Mouse (Mus musculus): Measurements from ENCODE around the gene Cux1.

GRCm38 (mm10) chr5:136488223-136488622 lies 79.1 kb downstream of the Cux1 start:
- TF ChIP-seq EP300 (IDR thresholded peaks at IDR 0.05; ENCODE audit: insufficient read depth, low read depth, low read length): no peak
- no peak for TF ChIP-seq CTCF (IDR thresholded peaks at IDR 0.05)
- no peak for TF ChIP-seq POLR2A (IDR thresholded peaks at IDR 0.05; ENCODE audit: insufficient read depth, low read depth, low read length)
